Mouse (Mus musculus) stomach, postnatal 0 days (tissue): Measurements from ENCODE around the gene Tbce.

Source experiments
- CTCF ChIP-seq: IDR thresholded peaks from 2 replicates; pipeline ENCODE4 v1.5.1; 2016; ENCODE audit warnings: antibody characterized with exemption, low read depth, mild to moderate bottlenecking, moderate library complexity
- EP300 ChIP-seq: optimal IDR thresholded peaks from 2 replicates; pipeline ENCODE3; 2016; ENCODE audit warnings: antibody characterized with exemption

GRCm38 (mm10) chr13:14064341-14065027, 25.0 kb upstream of the Tbce start:
- no peak for TF ChIP-seq EP300
- TF ChIP-seq CTCF = no peak
